In genomic region chr7:99227267-99227666, GRCm38 (mm10) we compare ENCODE assay signal across 18 mouse cellular contexts.
"Had no signal": no experiment of that assay in that cellular context is flagged by ENCODE, and none has a peak within 500 bp of the region (broad histone marks: within the 10 kb centered on the region; RNA-seq: fewer than 3 reads in every experiment).

No protein-coding gene starts in this region.

- H3K27me3 ChIP-seq: limb, embryonic 12.5 days; limb, embryonic 15.5 days; midbrain, embryonic 12.5 days; midbrain, embryonic 15.5 days; neural tube, embryonic 12.5 days; neural tube, embryonic 15.5 days; stomach, embryonic 15.5 days had no signal

- H3K27ac ChIP-seq: limb, embryonic 12.5 days; limb, embryonic 15.5 days; liver, embryonic 14.5 days; macrophage; midbrain, embryonic 12.5 days; midbrain, embryonic 15.5 days; neural tube, embryonic 12.5 days; neural tube, embryonic 15.5 days; stomach, embryonic 15.5 days had no signal

- H3K4me1 ChIP-seq: limb, embryonic 15.5 days; midbrain, embryonic 12.5 days; midbrain, embryonic 15.5 days; neural tube, embryonic 12.5 days; neural tube, embryonic 15.5 days had no signal

- H3K9ac ChIP-seq: limb, embryonic 12.5 days; limb, embryonic 15.5 days; liver, embryonic 14.5 days; midbrain, embryonic 12.5 days; midbrain, embryonic 15.5 days; neural tube, embryonic 12.5 days; neural tube, embryonic 15.5 days; stomach, embryonic 15.5 days had no signal

- H3K4me3 ChIP-seq: limb, embryonic 12.5 days; limb, embryonic 15.5 days; midbrain, embryonic 12.5 days; midbrain, embryonic 15.5 days; neural tube, embryonic 12.5 days; neural tube, embryonic 15.5 days; stomach, embryonic 15.5 days had no signal

- H3K9me3 ChIP-seq: limb, embryonic 12.5 days; limb, embryonic 15.5 days; midbrain, embryonic 12.5 days; midbrain, embryonic 15.5 days; neural tube, embryonic 12.5 days; neural tube, embryonic 15.5 days; stomach, embryonic 15.5 days had no signal

- ATAC-seq: midbrain, embryonic 15.5 days had no signal

- DNase-seq: kidney, adult 8-10 months; kidney, postnatal 14 days; kidney, postnatal 4 days; left cerebral cortex, postnatal 4 days; right cerebral cortex, adult 18-20 months; right cerebral cortex, postnatal 14 days; right cerebral cortex, postnatal 4 days; spleen, adult 18-20 months; thymus, postnatal 25 days had no signal

- H3K36me3 ChIP-seq: limb, embryonic 15.5 days; midbrain, embryonic 12.5 days; midbrain, embryonic 15.5 days; neural tube, embryonic 12.5 days; neural tube, embryonic 15.5 days; stomach, embryonic 15.5 days had no signal

- H3K4me2 ChIP-seq: limb, embryonic 12.5 days; limb, embryonic 15.5 days; midbrain, embryonic 12.5 days; midbrain, embryonic 15.5 days; neural tube, embryonic 12.5 days; neural tube, embryonic 15.5 days; stomach, embryonic 15.5 days had no signal
